1 mouse cellular context compared by ENCODE assay signal in genomic region chr11:116330211-116330518, GRCm38 (mm10).
TF ChIP-seq lines count a peak whose summit lies in the region.

No protein-coding gene starts in this region.

TF ChIP-seq in CH12.LX, 34 proteins besides CTCF, POLR2A, EP300 and RAD21 (continued from another document):
- TF ChIP-seq TCF12 (IDR thresholded peaks at IDR 0.05; ENCODE audit: low read depth, low read length) (peak; percentile 57; the same call in 1 of the 2 replicates), MAFK (IDR thresholded peaks at IDR 0.05; ENCODE audit: insufficient replicate concordance, low read length) (no peak), HCFC1 (IDR thresholded peaks at IDR 0.05; ENCODE audit: low read depth, low read length) (peak; percentile 26; the same call in 1 of the 2 replicates), TBP (conservative IDR thresholded peaks at IDR 0.05; ENCODE audit: low read depth, low read length) (no peak), MEF2A (IDR thresholded peaks at IDR 0.05; ENCODE audit: borderline replicate concordance, low read depth, low read length) (no peak), MXI1 (IDR thresholded peaks at IDR 0.05; ENCODE audit: low read depth, low read length) (0 out of 2 replicates have a peak, but pooled peaks have one; percentile 9), UBTF (IDR thresholded peaks at IDR 0.05; ENCODE audit: low read depth, low read length) (no peak), PAX5 (IDR thresholded peaks at IDR 0.05; ENCODE audit: low read length) (no peak), E2F4 (IDR thresholded peaks at IDR 0.05; ENCODE audit: insufficient replicate concordance, low read depth, low read length) (no peak), ZC3H11A (IDR thresholded peaks at IDR 0.05; ENCODE audit: low read depth, low read length) (no peak), MAZ (IDR thresholded peaks at IDR 0.05; ENCODE audit: low read depth, low read length) (peak; percentile 86; the same call in 1 of the 2 replicates), POLR2AphosphoS2 (IDR thresholded peaks at IDR 0.05; ENCODE audit: low read depth, low read length) (no peak), NRF1 (IDR thresholded peaks at IDR 0.05; ENCODE audit: low read depth, low read length) (no peak), ZKSCAN1 (IDR thresholded peaks at IDR 0.05; ENCODE audit: borderline replicate concordance, low read depth, low read length) (no peak), ETS1 (conservative IDR thresholded peaks at IDR 0.05; ENCODE audit: low read depth, low read length) (peak; percentile 65; the same call in 1 of the 2 replicates), IRF4 (IDR thresholded peaks at IDR 0.05; ENCODE audit: low read depth, low read length) (peak; percentile 79), CHD1 (IDR thresholded peaks at IDR 0.05; ENCODE audit: low read depth, low read length) (peak; percentile 97)
TF ChIP-seq in CH12.LX: peak in this region for 9.
